Mouse (Mus musculus) heart, adult 9 months (tissue): ENCODE measurements at regions not wholly inside any gene's neighbourhood (a gene's known extent, or its start where the extent isn't known, plus 50 kb on each side); places are given as distances from the start of the nearest gene placed in this dataset.

Source experiments
- DNase-seq, 2 experiments: peaks; one replicate each; pipeline ENCODE4 v3.0.0; 2022; ENCODE audit warnings: low spot score in 2 of 2

- DNase-seq, result no peak
Measured at GRCm38 (mm10) chr19:56653292-56653691, 68.7 kb upstream of the Adrb1 start.

GRCm38 (mm10) chr19:56655330-56655729, 66.7 kb upstream of the Adrb1 start:
- DNase-seq, result no peak

DNA sequence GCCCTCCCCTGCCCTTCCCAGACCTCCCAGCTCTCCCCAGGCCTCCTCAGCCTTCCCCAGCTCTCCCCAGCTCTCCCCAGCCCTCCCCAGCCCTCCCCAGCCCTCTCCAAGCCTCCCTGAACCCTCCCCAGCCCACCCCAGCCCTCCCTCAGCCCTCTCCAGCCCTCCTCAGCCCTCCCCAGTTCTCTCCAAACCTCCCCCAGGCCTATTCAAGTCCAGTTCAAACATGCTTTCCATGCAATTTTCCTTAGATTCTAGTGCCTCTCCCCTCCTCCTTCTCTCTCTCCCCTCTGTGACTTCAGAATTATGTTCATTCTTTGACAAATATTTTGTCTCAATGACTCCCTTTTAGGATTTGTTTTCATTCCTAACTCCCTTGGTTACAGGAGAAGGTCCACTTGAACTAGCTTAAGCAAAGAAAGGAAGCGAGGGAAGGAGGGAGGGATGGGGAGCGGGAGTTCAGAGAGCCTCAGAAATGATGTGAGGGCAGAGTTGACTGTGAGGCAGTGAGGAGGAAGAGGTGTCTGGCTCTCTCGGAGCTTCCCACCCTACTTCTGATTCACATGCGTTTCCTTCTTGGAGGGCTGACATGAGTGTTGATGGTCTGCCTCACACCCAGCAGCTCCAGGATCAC, 61.3 kb upstream of the Adrb1 start:
- no peak for DNase-seq

DNA sequence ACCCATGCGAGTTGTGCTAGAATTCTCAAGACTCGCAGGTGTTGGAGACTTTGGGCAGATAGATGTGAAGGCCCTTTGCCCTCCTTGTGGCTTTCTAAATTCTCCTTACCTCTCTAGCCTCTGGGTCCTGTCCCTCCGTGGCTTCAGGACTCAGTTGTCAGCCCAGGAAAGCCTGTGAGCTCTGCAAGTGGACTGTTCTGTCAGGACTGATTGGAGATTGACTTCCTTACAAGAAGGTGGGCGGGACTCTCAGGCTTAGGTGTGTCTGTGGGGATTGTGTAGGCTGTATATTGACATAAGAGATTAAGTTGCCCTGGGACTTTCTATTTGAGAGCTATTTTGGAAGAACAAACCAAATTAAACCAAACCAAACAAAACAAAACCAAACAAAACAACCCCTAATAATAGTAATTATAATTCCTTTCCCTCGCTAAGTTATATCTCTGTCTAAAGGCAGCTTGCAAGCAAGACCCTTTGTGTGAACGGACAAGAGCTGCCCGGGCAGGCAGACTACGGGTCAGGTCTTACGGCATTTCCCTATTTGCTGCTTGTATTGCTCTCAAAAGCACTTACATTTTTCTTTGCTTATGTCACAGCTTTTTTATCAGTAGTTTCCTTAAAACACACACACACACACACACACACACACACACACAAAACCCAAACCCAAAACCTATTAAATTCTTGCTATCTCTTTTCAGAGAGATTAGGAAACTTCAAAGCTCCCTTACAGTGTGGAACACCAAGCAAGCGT, 58.3 kb upstream of the Adrb1 start:
- DNase-seq, result no peak

DNA sequence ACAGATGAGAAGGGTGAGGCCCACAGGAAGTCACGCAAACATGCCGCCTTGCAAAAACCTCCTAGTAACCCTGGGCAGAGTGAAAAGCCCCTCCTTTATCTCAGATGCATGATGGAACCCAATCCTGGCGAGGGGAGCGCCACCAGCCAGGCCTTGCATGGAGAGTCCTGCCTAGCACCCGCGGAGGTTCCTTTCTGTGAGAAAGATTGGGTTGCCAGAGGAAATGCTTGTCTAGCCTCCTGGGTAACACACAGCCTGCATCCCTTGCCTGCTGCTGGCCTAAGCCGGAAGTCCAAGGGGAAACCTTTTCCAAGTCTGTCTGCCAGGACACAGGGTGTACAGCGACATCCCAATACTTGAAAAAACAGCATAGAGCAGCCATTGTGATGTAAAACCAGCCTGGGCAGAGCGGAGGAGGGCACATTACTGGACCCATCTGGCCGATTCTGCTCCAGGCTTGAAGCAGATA, 57.7 kb upstream of the Adrb1 start:
- DNase-seq, result no peak

DNA sequence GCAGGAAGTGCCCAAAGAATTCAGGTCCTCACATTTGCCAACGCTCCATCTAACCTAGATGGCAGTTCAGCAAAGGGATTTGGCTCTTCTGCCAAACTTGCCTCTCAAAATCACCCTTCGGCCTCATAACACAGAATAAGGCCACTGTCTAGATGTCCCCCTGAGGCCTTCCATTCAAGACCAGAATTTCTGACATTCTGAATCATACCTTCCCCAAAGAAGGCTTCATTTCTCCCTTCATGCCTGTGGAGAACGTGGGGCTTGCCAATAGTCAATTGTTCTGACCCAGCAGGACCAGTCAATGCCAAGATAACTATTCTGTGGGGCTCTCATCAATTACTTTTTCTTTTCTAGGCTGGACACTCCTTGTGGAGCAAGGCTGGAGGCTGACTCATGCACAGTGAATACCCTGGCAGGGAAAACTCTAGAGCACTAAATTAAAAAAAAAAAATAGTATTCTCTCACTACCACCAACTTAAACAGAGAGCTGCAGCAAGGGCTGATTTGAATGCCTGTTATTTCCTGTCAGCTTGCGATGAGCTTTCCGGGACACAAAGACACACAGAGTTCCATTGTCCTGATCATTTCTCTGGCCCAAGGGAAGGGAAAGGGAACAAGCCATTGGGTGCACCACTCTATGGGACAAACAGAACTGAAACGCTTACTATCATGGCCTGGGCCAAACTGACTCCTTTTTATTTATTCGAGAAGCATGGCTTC, 56.9 kb upstream of the Adrb1 start:
- DNase-seq, result no peak

DNA sequence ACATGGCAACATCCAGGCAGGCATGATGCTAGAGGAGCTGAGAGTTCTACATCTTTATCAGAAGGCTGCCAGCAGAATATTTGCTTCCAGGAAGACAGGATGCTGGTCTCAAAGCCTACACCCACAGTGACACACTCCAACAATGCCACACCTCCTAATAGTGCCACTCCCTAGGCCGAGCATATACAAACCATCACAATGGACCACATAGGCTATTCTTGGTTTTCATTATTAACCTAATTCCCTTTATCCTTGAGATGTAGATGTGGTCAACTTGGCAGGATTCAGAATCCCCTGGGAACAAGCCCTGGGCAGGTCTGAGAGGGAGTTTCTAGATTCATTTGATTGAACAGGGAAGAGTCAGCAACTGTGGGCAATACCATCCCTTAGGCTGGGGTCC, 56.0 kb upstream of the Adrb1 start:
- DNase-seq, result no peak

DNA sequence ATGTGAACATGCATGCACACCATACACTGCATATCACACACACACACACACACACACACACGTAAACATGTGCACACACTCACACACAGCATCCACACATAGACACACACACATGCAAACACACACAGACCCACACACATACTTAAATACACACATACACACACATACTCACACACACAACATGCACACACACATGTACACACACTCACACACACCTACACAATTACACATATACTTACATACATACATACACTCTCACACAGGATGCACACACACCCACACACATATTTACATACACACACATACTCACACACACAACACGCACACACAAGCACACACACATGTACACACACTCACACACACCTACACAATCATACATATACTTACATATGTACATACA, 54.1 kb upstream of the Adrb1 start:
- no peak for DNase-seq

DNA sequence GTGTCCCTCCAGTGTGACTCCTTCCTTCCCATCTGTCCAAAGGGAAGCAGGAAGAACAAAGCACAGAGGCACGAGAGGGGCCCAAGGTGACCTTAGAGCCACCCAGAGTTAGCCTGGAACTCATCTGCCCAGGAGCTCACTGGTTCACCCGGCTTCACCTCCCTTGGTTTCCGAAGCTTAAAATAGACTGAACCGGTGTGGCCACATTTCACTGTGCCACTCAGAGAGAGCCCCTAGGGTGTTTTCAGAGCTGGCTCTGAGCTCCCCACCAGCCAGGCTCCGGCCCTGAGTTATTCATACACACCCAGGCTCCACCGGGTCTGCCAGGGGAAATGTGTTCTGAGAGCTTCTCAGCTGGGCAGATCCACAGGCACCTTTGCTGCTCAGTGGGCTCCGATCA, 53.0 kb upstream of the Adrb1 start:
- peak; percentile 49 to 62 for DNase-seq

- DNase-seq, result no peak
Measured at GRCm38 (mm10) chr19:56669468-56669867, 52.5 kb upstream of the Adrb1 start.
